In the genomic region with DNA sequence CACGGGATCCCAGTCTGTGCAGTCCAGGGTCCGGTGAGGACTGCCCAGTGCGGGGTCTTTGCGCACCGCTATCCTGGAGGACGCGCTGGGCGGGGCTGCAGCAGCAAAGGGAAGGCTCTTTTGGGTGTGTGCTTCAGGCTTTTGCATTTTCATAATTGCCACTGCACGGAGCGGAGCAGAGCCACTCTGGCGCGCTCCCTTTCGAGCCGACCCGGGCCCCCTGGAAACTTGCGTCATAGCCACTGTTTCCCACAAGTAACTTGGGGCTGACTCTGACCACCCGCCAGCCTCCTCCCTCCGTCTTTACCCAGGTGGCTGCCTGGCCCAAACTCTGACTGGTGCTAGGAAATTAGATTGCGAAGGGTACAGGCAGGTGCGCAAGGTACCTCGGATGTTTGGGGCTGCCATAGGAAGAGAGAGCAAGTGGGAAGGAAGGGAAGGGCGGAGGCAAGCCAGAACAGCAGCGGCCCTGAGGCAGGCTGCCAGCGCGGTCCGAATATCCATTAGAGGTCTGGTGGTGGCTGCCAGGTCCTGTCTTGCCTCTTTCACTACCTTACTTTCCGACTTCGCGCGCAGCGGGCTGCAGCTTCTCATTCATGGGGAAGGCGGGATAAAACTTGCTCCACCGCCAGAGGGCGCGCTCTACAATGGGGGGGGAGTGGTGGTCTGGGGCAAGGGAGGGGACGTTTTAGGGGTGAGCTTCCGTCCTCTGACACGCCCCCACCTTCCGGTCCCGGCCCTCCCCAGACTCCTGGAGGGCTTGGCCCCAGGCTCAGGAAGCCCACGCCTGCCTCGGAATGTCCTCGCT, we compare ENCODE assay signal across 8 mouse cellular contexts. TPM values are rescaled to one million over a fixed set of nuclear protein-coding genes. Genes with fewer than 3 reads are reported as not detected.
DNase-seq lines count a peak whose midpoint lies in the region; ATAC-seq and TF ChIP-seq lines count a peak whose summit lies in the region.

No protein-coding gene starts in this region.

- ATAC-seq in hindbrain, embryonic 14.5 days (ENCODE audit: low FRiP score) = peak; percentile 18

- H3K4me1 ChIP-seq in hindbrain, embryonic 14.5 days (replicated peaks; ENCODE audit: control insufficient read depth, insufficient read depth, low read length) = peaks cover 13% of the 10 kb centered on the region; the same call in 1 of the 2 replicates

- intact Hi-C loops in left cerebral cortex, adult 2 months (cut with DNase I) = no loop called here

- peak; percentile 61 for TF ChIP-seq CTCF in left cerebral cortex, adult 2 months (IDR thresholded peaks at IDR 0.05)

- H3K27me3 ChIP-seq in hindbrain, embryonic 14.5 days (ENCODE audit: control insufficient read depth, insufficient read depth, low read length) = no peaks in the 10 kb centered on the region

- H3K9ac ChIP-seq in hindbrain, embryonic 14.5 days = peak overlapping the region; percentile 86

- H3K36me3 ChIP-seq in hindbrain, embryonic 14.5 days (replicated peaks; ENCODE audit: control insufficient read depth, insufficient read depth) = no peaks in the 10 kb centered on the region

- no peaks in the 10 kb centered on the region for H3K9me3 ChIP-seq in hindbrain, embryonic 14.5 days (ENCODE audit: control insufficient read depth, low read length)

- H3K4me3 ChIP-seq in hindbrain, embryonic 14.5 days (replicated peaks; ENCODE audit: low read length) = peak overlapping the region; percentile 55
- H3K4me3 ChIP-seq in left cerebral cortex, adult 2 months = peak overlapping the region; percentile 83

- peak overlapping the region; percentile 82 for H3K4me2 ChIP-seq in hindbrain, embryonic 14.5 days (replicated peaks)

- H3K27ac ChIP-seq in hindbrain, embryonic 14.5 days = peak overlapping the region; percentile 83
- peak overlapping the region; percentile 96 for H3K27ac ChIP-seq in left cerebral cortex, adult 2 months

- WGBS in hindbrain, embryonic 14.5 days = 2% methylated on average over 41 of the region's 43 CpGs

- peak; percentile 87 for DNase-seq in WW6 (ENCODE audit: low read depth, low spot score)
- DNase-seq in cerebellum, postnatal 14 days = peak; percentile 73 to 82
- peak; percentile 74 for DNase-seq in gastrocnemius, adult 18-20 months (ENCODE audit: low spot score)
- peak; percentile 68 for DNase-seq in hindbrain, embryonic 14.5 days (ENCODE audit: low spot score)
- DNase-seq in left cerebral cortex, adult 2 months (ENCODE audit: extremely low spot score in 1 of 2, low spot score in 2 of 2) = peak; percentile 29 to 47
- DNase-seq in lung, postnatal 4 days = peak; percentile 82 to 88
- DNase-seq in right cerebral cortex, adult 18-20 months = peak; percentile 33
- peak; percentile 71 for DNase-seq in urinary bladder, adult 2 months (ENCODE audit: low spot score)

RNA-seq across cellular contexts. Expression of gene Tfap4, which starts 0.7 kb away (rescaled TPM):
- total RNA-seq in gastrocnemius, adult 18-20 months (2021) = 1 to 10 TPM; 2.7 to 2.9 TPM
- 8.2 and 8.8 TPM in 2 replicates for polyA plus RNA-seq in hindbrain, embryonic 14.5 days (2014; fragmentation: Nextera tagmentation; extraction: Ambion mirVana)
- total RNA-seq in left cerebral cortex, adult 2 months (2021) = 1 to 10 TPM; 2.9 to 4.3 TPM
- 8.4 and 9.3 TPM in 2 replicates for polyA plus RNA-seq in urinary bladder, adult 2 months (2012; rRNA removed)

RNA-seq across cellular contexts. Expression of gene Srl, which starts 18.7 kb away (rescaled TPM):
- 1,000 to 10,000 TPM; 1,111 to 1,154 TPM for total RNA-seq in gastrocnemius, adult 18-20 months (2021)
- polyA plus RNA-seq in hindbrain, embryonic 14.5 days (2014; fragmentation: Nextera tagmentation; extraction: Ambion mirVana) = 28.0 and 31.2 TPM in 2 replicates
- 1 to 10 TPM; 5.1 to 5.9 TPM for total RNA-seq in left cerebral cortex, adult 2 months (2021)
- polyA plus RNA-seq in urinary bladder, adult 2 months (2012; rRNA removed) = 18.8 and 25.7 TPM in 2 replicates

RNA-seq across cellular contexts. Expression of gene Glis2, which starts 34.2 kb away (rescaled TPM):
- total RNA-seq in gastrocnemius, adult 18-20 months (2021) = 1 to 10 TPM; 4.0 to 7.3 TPM
- 18.1 and 19.0 TPM in 2 replicates for polyA plus RNA-seq in hindbrain, embryonic 14.5 days (2014; fragmentation: Nextera tagmentation; extraction: Ambion mirVana)
- 10 to 100 TPM; 12.9 to 16.2 TPM for total RNA-seq in left cerebral cortex, adult 2 months (2021)
- polyA plus RNA-seq in urinary bladder, adult 2 months (2012; rRNA removed) = 40.3 and 43.3 TPM in 2 replicates

Comparison
In these comparisons a context has a peak if more than half of its experiments do, and no peak if none do; other contexts are left out.
1. Peak in every context shown above with its lines: DNase-seq, ATAC-seq, H3K4me3 ChIP-seq and H3K27ac ChIP-seq.
2. DNase-seq: peak in every context shown above with its lines; median percentile 87 in WW6; 85 in lung, postnatal 4 days; 78 in cerebellum, postnatal 14 days; 74 in gastrocnemius, adult 18-20 months; 71 in urinary bladder, adult 2 months; 68 in hindbrain, embryonic 14.5 days; 38 in left cerebral cortex, adult 2 months; 33 in right cerebral cortex, adult 18-20 months.
3. RNA of gene Srl, which starts 18.7 kb away (total RNA-seq): 1,111 to 1,154 TPM in gastrocnemius, adult 18-20 months; 5.1 to 5.9 TPM in left cerebral cortex, adult 2 months; every median in the first group is over 100 times any median in the second.